Mouse (Mus musculus) thymus, adult 2 months (tissue): ENCODE measurements around the gene Syngr3. TPM values are rescaled to one million over a fixed set of nuclear protein-coding genes. Genes with fewer than 3 reads are reported as not detected.

Source experiments
- DNase-seq: peaks from one replicate; pipeline ENCODE4 v3.0.0; 2021
- H3K27ac ChIP-seq: fragments of 200-500 bp; 2 replicates; pipeline ENCODE4 v1.5.1; 2012; ENCODE audit warnings: low read length, control low read depth; ENCODE audit not compliant: control insufficient read depth, insufficient read depth
- H3K27me3 ChIP-seq: fragments of 200-500 bp; 2 replicates; pipeline ENCODE4 v1.6.1; 2012; ENCODE audit warnings: mild to moderate bottlenecking, low read length, moderate library complexity, mixed read lengths; ENCODE audit not compliant: control insufficient read depth, insufficient read depth
- H3K36me3 ChIP-seq: fragments of 200-500 bp; 2 replicates; pipeline ENCODE4 v1.6.1; 2012; ENCODE audit warnings: mild to moderate bottlenecking, low read length, moderate library complexity; ENCODE audit not compliant: control insufficient read depth, insufficient read depth
- H3K4me1 ChIP-seq: fragments of 200-500 bp; replicated peaks from 2 replicates; pipeline ENCODE4 v1.6.1; 2012; ENCODE audit warnings: low read length; ENCODE audit not compliant: control insufficient read depth, insufficient read depth
- H3K4me3 ChIP-seq: fragments of 200-500 bp; 2 replicates; pipeline ENCODE4 v1.5.1; 2012; ENCODE audit warnings: mild to moderate bottlenecking, low read length, control low read depth, moderate library complexity; ENCODE audit not compliant: control insufficient read depth, insufficient read depth
- CTCF ChIP-seq: fragments of 200-500 bp; IDR thresholded peaks from 2 replicates; pipeline ENCODE4 v1.5.1; 2012; ENCODE audit warnings: mild to moderate bottlenecking, control low read depth, low read length, moderate library complexity, borderline replicate concordance; ENCODE audit not compliant: control insufficient read depth, poor library complexity, insufficient read depth; ENCODE audit errors: extremely low read depth
- POLR2A ChIP-seq: fragments of 200-500 bp; IDR thresholded peaks from 2 replicates; pipeline ENCODE4 v1.6.1; 2012; ENCODE audit warnings: mild to moderate bottlenecking, low read length, control low read depth, moderate library complexity; ENCODE audit not compliant: control insufficient read depth, poor library complexity, insufficient read depth; ENCODE audit errors: extremely low read depth
- WGBS: fragments of 180-500 bp; shearing (Covaris S2); methylation state at CpG from one replicate; pipeline ENCODE4 v1.1.7; 2018; 5-methylcytosine and 5-hydroxymethylcytosine counted together
- polyA plus RNA-seq: library from polyadenylated mRNA; depleted of rRNA; stranded (reverse); fragments of >200 nt; gene quantifications from 2 replicates; pipeline ENCODE4 v1.2.3, GENCODE M21; 2012; rRNA removed

Syngr3 gene
- polyA plus RNA-seq = 0.29 and 0.32 TPM in 2 replicates

- peaks cover 15% of the 10 kb centered on the region for H3K27me3 ChIP-seq
- 4% methylated on average over 55 of the region's 55 CpGs for WGBS
- TF ChIP-seq CTCF (no peak), POLR2A (no peak)
These were observed at the start of gene Syngr3 for GRCm38 (mm10) chr17:24689251-24690081. Gene Syngr3, minus strand, starts transcription at chr17:24689955.

GRCm38 (mm10) chr17:24738238-24738637 is 48.5 kb upstream of the Syngr3 start:
- DNase-seq = no peak
- TF ChIP-seq CTCF (no peak), POLR2A (no peak)
- peaks cover 12% of the 10 kb centered on the region for H3K4me1 ChIP-seq
- WGBS = 96% methylated on average over 4 of the region's 4 CpGs
- H3K27me3 ChIP-seq = no peaks in the 10 kb centered on the region
- no peaks in the 10 kb centered on the region; the same call in 1 of the 2 replicates for H3K36me3 ChIP-seq
- no peak overlapping the region for H3K4me3 ChIP-seq
- no peak overlapping the region for H3K27ac ChIP-seq

More at GRCm38 (mm10) chr17:24689251-24690081, at the start of gene Syngr3:
- DNase-seq = no peak
- no peak within 1 kb of the TSS for H3K4me3 ChIP-seq
- no peak within 1 kb of the TSS for H3K27ac ChIP-seq
- no peaks in the 10 kb centered on the region for H3K36me3 ChIP-seq
- peaks cover 22% of the 10 kb centered on the region for H3K4me1 ChIP-seq

- WGBS = 39% methylated on average over 8 of the region's 8 CpGs
- TF ChIP-seq POLR2A = no peak
- H3K27me3 ChIP-seq = no peaks in the 10 kb centered on the region
- DNase-seq = no peak
- no peaks in the 10 kb centered on the region; the same call in 1 of the 2 replicates for H3K36me3 ChIP-seq
- peaks cover 12% of the 10 kb centered on the region for H3K4me1 ChIP-seq
- peak overlapping the region; percentile 79 for H3K4me3 ChIP-seq
- no peak overlapping the region for H3K27ac ChIP-seq
These were observed 47.5 kb upstream of the Syngr3 start for GRCm38 (mm10) chr17:24737135-24737810.

- Histone ChIP-seq H3K27me3 (no peaks in the 10 kb centered on the region), H3K27ac (peak within 1 kb of the TSS; percentile 17), H3K36me3 (no peaks in the 10 kb centered on the region; the same call in 1 of the 2 replicates), H3K4me3 (peak within 1 kb of the TSS; percentile 79), H3K4me1 (peaks cover 12% of the 10 kb centered on the region)
- peak; percentile 97 for DNase-seq
- peak; percentile 34; the same call in 1 of the 2 replicates for TF ChIP-seq CTCF
- peak; percentile 53 for TF ChIP-seq POLR2A
- 2% methylated on average over 29 of the region's 29 CpGs for WGBS
These were observed 46.7 kb upstream of the Syngr3 start, which contains the start of gene Msrb1 for GRCm38 (mm10) chr17:24736330-24737051. Gene Msrb1, plus strand, starts transcription at chr17:24736642.

- Histone ChIP-seq H3K36me3 (no peaks in the 10 kb centered on the region; the same call in 1 of the 2 replicates), H3K4me3 (no peak overlapping the region), H3K27me3 (no peaks in the 10 kb centered on the region), H3K4me1 (peaks cover 12% of the 10 kb centered on the region), H3K27ac (no peak overlapping the region)
- no peak for DNase-seq
- TF ChIP-seq POLR2A = no peak
- no peak for TF ChIP-seq CTCF
- 98% methylated on average over 7 of the region's 7 CpGs for WGBS
These were observed 45.7 kb upstream of the Syngr3 start for GRCm38 (mm10) chr17:24735446-24735845.

- 95% methylated on average over 1 of the region's 1 CpGs for WGBS
These were observed 44.8 kb upstream of the Syngr3 start for GRCm38 (mm10) chr17:24734513-24734912.

More at GRCm38 (mm10) chr17:24734513-24734912, 44.8 kb upstream of the Syngr3 start:
- DNase-seq = no peak
- TF ChIP-seq POLR2A (no peak), CTCF (no peak)
- H3K4me1 ChIP-seq = peaks cover 12% of the 10 kb centered on the region
- H3K27ac ChIP-seq = no peak overlapping the region
- no peaks in the 10 kb centered on the region for H3K27me3 ChIP-seq
- no peak overlapping the region for H3K4me3 ChIP-seq
- no peaks in the 10 kb centered on the region for H3K36me3 ChIP-seq
